Mouse (Mus musculus) adrenal gland, adult (tissue): ENCODE results near the gene Gm5431.
"Not testable (repeated sequence)": the region's sequence is repeated elsewhere in the genome, so short reads cannot be mapped to it uniquely, and the experiment has no call there.

Source experiments
- DNase-seq, 2 experiments: peaks; one replicate each; pipeline ENCODE4 v3.0.0; 2022 to 2023; ENCODE audit warnings: low spot score in 1 of 2; ENCODE audit not compliant: inconsistent age in 2 of 2

Gm5431 gene

DNA sequence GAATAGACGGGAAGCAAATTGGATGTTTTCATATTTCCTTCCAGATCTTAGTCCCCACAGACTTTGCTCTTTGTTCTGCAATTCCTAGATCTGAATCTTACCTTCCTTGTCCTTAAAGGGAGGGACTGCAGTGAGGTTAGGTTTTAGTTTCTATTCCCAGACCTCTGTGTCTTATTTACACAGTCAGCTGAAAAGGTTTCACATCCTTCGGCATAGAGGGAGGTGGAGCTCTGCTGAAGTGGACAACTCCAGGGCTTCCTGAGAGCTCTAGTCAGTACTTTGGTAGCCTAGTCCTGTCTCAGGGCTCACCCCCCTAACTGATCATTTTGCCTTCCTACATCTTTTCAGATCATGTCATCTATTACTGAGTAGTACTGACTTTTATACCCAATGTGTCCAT lies at the start of gene Gm5431:
Gm5431 (minus strand) TSS at position 194 of the 400 bp plus-strand sequence.
- no peak for DNase-seq

DNA sequence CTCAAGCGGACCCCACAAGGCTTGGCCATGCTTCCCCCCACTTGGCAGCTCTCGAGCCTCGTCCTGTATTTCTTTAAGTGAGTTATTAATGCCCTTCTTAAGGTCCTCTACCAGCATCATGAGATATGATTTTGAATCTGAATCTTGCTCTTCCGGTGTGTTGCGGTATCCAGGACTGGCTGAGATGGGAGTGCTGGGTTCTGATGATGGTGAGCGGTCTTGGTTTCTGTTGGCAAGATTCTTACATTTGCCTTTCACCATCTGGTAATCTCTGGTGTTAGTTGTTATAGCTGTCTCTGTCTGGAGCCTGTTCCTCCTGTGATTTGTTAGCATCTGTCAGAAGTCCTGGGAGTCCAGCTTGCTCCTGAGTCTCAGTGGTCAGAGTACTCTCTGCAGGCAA lies 44.1 kb upstream of the Gm5431 start, which contains the start of gene Psme2b:
Psme2b (minus strand) TSS at position 101 of the 400 bp plus-strand sequence.
- not testable (repeated sequence) for DNase-seq

DNA sequence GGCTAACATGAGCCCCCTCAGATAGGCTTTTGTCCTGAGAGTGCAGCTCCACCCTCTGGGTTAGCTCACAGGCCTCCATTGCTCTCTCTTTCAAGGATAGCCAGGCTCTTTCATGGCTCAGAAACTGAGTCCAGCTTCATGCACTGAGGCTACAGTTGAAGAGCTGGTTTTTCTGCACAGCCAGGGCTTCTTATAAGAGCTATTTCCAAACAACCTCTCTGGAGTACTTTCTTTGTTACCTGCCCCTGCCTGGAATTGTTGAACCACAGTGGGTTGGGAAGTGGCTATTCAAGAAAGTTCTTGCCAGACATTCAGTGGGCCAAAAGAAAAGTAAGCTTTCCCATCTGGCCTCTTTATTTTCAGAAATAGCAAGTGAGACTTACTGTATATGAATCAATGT lies 37.3 kb upstream of the Gm5431 start:
- not testable (repeated sequence) for DNase-seq

DNA sequence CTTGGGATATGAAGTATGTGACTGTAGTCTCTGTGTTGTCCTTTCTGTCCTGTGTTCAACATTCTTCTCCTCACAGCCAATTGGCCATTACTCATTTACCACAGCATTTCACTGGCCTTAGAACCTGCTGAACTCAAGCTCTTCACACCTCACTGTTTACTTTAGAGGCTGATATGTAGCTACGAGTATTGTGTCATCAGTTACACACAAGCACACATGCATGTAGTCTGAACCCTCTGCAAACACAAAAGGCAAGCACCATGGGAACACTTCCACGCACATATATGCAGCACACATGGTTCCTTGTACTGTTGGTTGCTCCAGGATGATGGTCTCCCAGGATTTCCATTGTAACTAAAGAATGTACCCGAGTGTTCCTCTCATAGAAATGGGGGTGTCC lies 33.3 kb upstream of the Gm5431 start:
- DNase-seq, result not testable (repeated sequence)

DNA sequence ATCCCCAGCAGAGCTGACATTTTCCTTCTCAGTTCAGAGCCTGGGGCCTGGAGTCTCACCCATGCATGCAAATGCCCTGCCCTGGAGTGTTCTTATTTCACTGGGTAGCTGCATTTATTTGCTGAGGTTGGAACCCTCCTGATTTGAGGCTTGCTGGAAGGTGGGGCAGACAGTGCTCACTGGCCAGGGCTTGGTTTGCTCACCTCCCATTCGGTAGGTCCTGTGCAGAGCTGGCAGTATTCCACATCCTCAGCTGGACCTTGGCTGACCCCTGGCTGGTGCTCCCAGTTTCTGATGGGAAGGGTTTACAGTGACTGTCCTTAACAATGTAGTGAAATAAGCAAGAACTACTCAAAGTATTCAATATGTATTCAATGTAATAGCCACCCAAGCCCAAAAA lies 31.9 kb upstream of the Gm5431 start:
- not testable (repeated sequence) for DNase-seq

DNA sequence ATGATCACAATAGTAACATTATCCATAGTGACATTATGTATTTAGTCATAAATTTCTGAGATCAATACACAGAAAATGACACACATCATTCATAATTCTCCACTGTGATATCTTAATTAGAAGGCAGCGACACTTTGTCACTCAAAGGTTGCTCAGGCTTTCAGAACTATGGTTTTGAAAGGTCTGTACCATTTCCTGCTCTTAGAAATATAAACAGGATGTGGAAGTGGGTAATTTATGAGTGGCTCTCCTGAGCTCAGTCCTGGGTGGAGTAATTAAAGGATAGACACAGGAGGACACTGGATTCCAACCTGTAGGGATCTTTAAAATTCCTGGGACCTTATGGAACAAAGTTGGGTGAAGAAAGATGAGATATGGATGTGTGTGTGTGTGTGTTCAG lies 31.4 kb upstream of the Gm5431 start:
- not testable (repeated sequence) for DNase-seq

DNA sequence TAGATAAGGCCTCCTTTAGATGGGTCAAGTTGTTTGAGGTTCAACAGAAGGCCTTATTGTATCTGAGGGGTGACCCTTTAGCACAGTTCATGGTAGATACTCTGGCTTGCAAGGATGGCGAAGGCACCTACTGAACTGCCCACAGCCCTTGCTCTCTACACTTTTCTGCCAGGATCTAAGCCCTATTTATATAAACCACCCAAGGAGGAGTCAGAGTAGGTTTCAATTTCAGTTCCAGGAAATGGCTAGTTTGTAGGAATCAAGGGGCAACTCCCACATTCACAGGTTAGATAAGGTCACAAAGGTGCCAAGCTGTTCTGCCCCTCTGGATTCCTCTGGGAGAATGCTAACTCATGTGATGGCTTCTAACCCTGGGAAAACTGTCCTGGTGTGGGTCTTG lies 26.1 kb upstream of the Gm5431 start:
- DNase-seq, result not testable (repeated sequence)

DNA sequence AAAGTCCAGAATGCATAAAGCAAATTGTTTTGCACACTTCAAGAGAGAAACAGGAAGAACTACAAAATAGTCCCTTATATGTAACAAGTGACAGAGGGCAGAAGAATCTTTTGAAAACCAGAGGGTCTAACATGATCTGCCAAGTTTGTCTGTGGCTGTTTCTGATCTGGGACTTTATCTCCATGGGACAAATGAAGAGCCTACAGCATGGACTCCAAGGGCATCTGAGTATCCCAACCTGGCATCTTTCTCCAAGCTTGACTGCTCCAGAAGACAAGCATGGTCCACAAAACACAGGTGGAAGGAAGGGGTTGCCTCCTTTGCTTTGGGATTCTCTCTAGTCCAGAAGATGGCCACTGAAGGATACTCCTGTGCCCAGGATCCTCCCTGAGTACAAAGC lies 24.4 kb upstream of the Gm5431 start:
- not testable (repeated sequence) for DNase-seq

DNA sequence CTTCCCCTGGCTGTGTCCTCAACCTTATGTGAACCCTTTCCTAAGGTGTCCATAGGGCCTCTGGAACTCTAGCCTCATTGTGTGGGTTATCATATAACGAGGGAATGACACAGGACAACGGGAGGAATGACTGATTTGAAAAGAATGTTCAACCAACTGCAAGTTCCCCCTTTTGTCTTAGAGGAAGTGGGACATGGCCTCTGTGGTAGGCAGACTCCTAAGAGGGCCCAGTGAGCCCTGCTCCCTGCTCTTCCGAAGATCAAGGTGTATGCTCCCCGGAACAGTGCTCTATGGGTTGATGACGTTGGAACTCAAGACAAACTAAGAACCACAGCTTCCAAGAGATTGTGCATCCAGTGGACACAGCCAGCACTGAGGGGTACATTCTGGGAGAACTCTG lies 21.8 kb upstream of the Gm5431 start:
- not testable (repeated sequence) for DNase-seq

DNA sequence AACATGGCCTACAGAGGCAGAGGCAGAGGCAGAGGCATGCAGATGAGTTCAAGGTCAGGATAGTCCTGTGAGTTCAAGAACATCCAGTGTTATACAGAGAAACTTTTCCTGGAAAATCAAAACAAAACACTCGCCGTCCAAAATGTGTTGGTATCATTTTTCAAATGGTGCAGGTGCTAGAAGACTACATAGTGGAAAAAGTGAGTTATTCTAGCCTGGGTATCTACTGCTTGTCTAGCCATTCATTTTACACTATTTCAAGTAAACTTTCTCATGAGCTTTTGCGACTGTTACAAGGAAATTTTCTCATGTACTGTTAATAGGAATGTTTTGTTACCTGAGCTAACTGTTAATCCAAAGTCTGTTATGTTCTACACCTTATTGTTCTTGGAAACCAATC lies 16.4 kb upstream of the Gm5431 start:
- DNase-seq, result no peak

DNA sequence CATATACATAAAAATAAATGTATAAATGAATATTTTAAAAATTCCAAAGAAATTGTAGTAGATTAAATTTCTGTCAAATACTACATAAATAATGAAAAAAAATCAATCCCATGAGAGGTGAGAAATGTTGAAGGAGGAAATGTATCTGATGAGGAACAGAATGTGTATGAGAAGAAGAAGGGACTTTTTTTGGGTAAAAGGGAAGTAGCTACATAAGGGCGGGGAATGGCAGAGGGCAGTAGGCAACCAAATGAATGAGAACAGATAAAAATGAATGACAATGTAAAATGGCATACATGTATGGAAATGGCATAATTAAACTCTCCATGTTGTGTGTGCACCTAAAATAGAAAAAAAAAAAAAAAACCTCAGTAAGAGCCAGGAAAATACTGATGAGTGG lies 11.6 kb upstream of the Gm5431 start:
- DNase-seq, result no peak

DNA sequence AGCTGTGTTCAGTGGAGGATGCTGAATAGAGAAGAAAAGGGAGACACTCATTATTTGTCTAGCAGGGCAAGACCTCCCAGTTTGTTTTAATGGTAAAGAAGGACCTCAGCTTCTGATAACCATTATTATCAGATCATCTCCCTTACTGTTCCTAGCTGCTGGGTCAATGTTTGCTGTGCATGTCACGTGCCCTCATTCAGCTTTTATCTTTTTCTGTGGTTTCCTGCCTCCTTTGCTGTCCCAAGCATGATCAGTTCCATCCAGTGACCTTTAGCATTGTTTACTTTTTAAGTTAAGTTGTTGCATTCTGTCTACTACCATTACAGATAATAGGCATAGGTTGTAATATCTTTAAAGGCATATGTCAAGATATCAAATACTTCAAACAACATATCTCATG lies 6.4 kb upstream of the Gm5431 start:
- DNase-seq, result no peak

DNA sequence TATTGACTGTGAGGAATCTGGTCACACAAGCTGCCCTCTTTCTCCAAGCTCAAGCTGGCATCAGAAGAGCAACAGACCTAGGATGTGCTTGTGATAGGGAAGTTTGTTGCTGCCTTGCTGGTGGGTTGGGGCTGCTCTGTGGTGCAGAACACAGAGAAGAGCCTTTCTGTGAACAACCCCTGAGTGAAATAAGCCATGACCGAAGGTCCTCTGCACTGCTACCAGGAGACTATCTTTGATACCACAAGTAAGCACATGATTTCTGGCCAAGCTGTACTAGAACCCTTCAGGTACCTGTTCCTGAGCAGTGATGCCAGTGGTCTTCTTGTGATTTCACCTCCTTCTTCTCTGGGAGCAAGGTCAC lies 465 bp downstream of the Gm5431 start:
- not testable (repeated sequence) for DNase-seq

DNA sequence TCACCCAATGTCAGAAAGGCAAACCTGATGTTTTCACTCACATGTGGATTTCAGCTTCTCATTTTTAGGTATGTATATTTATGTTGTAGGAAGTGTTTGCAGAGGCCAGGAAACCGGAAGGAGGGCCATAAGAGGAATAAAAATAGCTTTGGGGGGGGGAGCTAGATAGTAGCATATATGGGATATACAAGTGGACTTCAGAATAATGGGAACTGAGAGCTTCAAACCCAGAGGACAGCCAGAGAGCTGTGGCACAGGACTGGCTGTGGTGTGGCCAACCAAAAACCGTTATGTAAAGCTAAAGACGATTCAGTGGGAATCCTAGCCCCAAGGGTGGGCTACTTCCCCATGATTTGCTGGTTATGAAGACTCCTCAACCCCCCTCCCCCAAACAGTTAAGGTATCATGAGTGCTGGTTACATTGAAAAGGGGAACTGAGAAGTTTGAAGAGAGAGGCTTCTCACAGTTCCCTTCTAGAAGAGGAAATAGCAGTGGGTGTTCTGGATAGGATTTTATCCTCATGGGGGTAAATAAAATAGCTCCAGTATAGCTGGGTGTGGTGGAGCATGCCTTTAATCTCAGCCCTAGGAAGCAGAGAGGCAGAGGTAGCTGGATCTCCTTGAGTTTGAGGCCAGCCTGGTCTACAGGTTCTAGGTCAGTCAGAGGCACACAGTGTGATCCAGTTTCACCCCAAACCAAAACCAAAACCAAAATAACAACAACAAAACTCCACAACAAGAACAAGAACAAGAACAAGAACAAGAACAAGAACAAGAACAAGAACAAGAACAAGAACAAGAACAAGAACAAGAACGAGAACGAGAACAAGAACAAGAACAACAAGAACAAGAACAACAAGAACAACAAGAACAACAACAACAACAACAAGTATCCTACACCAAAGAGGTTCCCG lies 1.1 kb downstream of the Gm5431 start:
- peak in 1 of 2 experiments; percentile 27 for DNase-seq

DNA sequence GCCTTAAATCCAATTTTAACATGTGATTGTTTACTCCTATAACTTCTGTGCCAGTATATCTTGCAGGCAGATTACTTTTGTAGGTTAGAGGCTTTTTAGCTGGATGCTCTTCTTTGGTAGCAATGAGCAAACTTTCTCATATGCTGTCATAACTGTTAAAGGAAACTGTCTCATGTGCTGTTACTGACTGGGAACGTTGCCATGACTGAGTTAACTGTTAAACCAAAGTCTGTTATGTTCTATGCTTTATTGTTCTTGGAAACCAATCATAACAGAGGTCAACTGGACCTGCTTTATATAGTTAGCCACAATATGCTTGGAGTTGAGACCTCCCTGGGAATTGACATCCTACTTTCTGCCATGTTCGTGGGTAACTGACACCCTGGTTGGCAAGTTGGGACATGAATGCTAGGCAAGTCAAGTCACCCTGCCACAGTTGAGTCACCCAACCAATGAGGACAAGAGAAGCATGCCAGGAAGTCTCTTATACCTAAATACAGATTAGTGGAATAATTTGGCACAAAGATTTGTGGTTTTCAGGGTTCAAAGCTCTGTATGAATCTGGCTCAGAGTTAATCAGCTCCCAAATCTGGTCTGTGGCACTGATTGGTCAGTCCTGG lies 3.1 kb downstream of the Gm5431 start:
- DNase-seq, result no peak

DNA sequence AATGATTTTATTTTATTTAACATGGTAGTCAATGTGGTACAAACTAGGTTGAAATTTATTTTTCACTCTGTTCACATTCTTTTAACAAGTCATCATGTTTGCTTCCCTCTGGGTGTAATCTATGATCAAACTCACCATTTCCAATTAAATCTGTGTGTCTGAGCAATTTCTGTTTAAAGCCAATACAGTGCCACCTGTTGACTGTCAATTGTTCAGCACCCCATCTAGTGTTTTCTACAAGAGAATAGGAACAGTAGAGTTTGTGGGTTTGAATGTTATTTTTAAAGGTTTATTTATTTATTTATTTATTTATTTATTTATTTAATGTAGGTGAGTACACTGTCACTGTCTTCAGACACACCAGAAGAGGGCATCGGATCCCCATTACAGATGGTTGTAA lies 25.3 kb downstream of the Gm5431 start:
- DNase-seq, result no peak

DNA sequence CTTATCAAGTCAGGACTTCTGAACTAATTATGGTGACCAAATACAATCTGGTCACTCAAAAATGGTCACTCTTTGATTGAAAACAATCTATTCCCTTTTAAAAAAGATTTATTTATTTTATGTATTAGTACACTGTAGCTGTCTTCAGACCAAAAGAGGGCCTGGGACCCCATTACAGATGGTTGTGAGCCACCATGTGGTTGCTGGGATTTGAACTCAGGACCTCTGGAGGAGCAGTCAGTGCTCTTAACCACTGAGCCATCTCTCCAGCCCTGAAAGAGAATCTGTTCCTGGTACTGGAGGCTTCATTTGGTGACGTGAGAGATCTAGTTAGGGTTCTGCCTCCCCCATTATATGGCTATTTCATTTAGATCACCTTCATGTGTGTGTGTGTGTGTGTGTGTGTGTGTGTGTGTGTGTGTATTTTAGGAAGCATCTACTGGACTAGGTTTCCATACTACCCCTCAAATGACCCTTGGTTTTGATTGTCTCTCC lies 26.6 kb downstream of the Gm5431 start:
- not testable (repeated sequence) for DNase-seq

DNA sequence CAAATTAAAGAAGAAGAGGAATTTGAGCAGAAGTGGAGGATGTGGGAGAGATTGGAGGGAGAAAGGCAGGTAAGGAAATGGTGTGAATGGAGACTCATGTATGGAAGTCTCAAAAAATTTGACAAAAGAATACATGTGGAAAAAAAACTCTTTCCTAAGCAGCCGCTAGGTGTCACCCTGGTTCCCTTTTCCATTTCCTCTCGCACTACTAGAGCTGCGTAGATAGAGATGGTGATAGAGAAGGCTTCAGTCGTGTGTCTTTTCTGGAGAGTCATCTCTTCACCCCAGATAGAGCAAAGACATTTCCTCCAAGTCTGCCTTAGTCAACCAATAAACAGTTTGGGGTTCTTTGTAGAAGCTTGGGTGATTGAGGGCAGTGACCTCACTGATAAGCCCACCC lies 27.5 kb downstream of the Gm5431 start:
- DNase-seq, result peak; percentile 48 to 87

DNA sequence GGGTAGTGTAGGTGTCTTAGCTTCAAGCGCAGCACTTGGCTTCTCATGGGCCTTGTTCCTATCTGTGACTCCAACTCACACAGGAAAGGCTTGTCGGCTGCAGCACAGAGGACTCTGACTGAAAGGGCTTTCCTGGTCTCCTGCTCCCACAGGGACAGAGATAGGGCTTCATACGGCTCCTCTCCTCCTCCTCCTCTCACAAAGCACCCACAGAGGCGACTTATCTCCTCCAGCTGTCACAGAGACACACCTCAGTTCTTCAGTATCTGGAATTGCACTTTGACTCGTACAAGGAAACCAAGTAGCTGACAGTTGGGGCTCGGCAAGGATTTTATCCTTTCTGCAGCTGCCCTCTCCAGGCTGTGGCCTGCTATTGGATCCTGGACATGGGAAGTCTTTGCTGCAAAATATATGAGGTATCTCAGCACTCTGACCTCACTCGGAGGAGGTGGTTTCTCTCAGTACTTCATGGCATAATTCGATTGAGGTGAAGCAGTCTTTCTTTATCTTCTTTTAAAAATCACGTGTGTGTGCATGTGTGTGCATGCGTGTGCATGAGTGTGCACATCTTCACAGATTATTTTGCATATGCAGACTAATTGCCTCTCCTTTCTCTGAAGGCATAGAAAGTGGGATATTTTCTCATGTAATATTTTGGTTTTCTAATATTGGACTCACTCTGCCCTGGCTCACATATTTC lies 28.3 kb downstream of the Gm5431 start:
- no peak for DNase-seq

DNA sequence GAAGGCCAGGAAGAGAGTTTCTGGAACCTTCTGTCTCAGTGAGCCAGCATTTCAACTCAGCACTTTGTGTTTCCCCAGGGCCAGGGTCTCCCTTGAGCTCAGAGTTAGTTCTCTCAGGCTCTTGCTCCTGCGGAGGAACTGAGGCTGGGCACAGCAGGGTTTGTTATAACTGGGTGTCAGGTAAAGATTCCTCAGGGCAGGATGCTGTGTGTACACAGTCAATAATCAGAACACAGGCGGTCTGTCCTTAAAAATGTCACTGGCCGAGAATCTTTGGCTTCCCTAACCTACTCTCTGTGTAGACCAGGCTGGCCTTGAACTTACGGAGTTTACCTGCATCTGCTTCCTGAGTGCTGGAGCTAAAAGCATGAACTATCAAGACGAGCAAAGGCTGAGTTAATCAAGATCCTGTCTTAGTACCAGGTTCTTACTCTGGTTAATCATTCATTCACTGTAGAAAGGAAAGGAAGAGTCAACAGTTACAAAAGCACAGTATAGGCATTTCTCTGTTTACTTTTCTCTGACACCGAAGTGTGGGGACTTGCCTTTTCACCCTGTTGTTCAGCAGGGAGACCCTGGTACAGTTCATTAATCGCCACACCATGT lies 29.2 kb downstream of the Gm5431 start:
- no peak for DNase-seq
